Mouse (Mus musculus): ENCODE results near the gene Fam229b.

Gene Fam229b

GRCm38 (mm10) chr10:39133462-39134310 is at the start of gene Fam229b, which contains the start of gene Tube1:
Gene Fam229b, minus strand, starts transcription at chr10:39133914.
Gene Tube1, plus strand, starts transcription at chr10:39133976.
- peak; percentile 81 for DNase-seq (ENCODE audit: low spot score)

GRCm38 (mm10) chr10:39176981-39177380 is 43.3 kb upstream of the Fam229b start:
- no peak for DNase-seq (ENCODE audit: low spot score)

GRCm38 (mm10) chr10:39173077-39173476 is 39.4 kb upstream of the Fam229b start:
- no peak for DNase-seq (ENCODE audit: low spot score)

GRCm38 (mm10) chr10:39172540-39172931 is 38.8 kb upstream of the Fam229b start:
- no peak for DNase-seq (ENCODE audit: low spot score)

GRCm38 (mm10) chr10:39171603-39172539 is 38.2 kb upstream of the Fam229b start:
- DNase-seq (ENCODE audit: low spot score): peak; percentile 71

- DNase-seq (ENCODE audit: low spot score): peak; percentile 87
These were observed 37.4 kb upstream of the Fam229b start for GRCm38 (mm10) chr10:39171134-39171533.

- no peak for DNase-seq (ENCODE audit: low spot score)
These were observed 37.0 kb upstream of the Fam229b start for GRCm38 (mm10) chr10:39170706-39171105.

- peak; percentile 72 for DNase-seq (ENCODE audit: low spot score)
These were observed 36.5 kb upstream of the Fam229b start for GRCm38 (mm10) chr10:39170181-39170580.

- no peak for DNase-seq (ENCODE audit: low spot score)
These were observed 35.9 kb upstream of the Fam229b start for GRCm38 (mm10) chr10:39169642-39170041.

GRCm38 (mm10) chr10:39167611-39168010 is 33.9 kb upstream of the Fam229b start:
- DNase-seq (ENCODE audit: low spot score): no peak

GRCm38 (mm10) chr10:39165632-39166115 is 32.0 kb upstream of the Fam229b start:
- DNase-seq (ENCODE audit: low spot score): no peak

- no peak for DNase-seq (ENCODE audit: low spot score)
These were observed 30.0 kb upstream of the Fam229b start, which contains the start of gene Ccn6 for GRCm38 (mm10) chr10:39163694-39164093. Gene Ccn6, minus strand, starts transcription at chr10:39163794.

- no peak for DNase-seq (ENCODE audit: low spot score)
These were observed 29.2 kb upstream of the Fam229b start for GRCm38 (mm10) chr10:39162666-39163484.

GRCm38 (mm10) chr10:39161406-39161805 is 27.7 kb upstream of the Fam229b start:
- no peak for DNase-seq (ENCODE audit: low spot score)

GRCm38 (mm10) chr10:39158306-39158705 is 24.6 kb upstream of the Fam229b start:
- no peak for DNase-seq (ENCODE audit: low spot score)

- DNase-seq (ENCODE audit: low spot score): no peak
These were observed 23.6 kb upstream of the Fam229b start for GRCm38 (mm10) chr10:39157321-39157720.

GRCm38 (mm10) chr10:39156719-39157118 is 23.0 kb upstream of the Fam229b start:
- no peak for DNase-seq (ENCODE audit: low spot score)

- no peak for DNase-seq (ENCODE audit: low spot score)
These were observed 8.5 kb upstream of the Fam229b start for GRCm38 (mm10) chr10:39142216-39142615.

- no peak for DNase-seq (ENCODE audit: low spot score)
These were observed 7.7 kb upstream of the Fam229b start for GRCm38 (mm10) chr10:39141401-39141800.

- DNase-seq (ENCODE audit: low spot score): no peak
These were observed 7.1 kb upstream of the Fam229b start for GRCm38 (mm10) chr10:39140843-39141242.

- no peak for DNase-seq (ENCODE audit: low spot score)
These were observed 5.0 kb upstream of the Fam229b start for GRCm38 (mm10) chr10:39138761-39139160.

- no peak for DNase-seq (ENCODE audit: low spot score)
These were observed 4.1 kb upstream of the Fam229b start for GRCm38 (mm10) chr10:39137766-39138165.
